Mouse (Mus musculus) NIH3T3 (cell line): ENCODE measurements at regions not wholly inside any gene's neighbourhood (a gene's known extent, or its start where the extent isn't known, plus 50 kb on each side); places are given as distances from the start of the nearest gene placed in this dataset.

Experiments used
- DNase-seq: peaks from one replicate; pipeline ENCODE4 v3.0.0-alpha.2; 2012; ENCODE audit warnings: low read depth

DNA sequence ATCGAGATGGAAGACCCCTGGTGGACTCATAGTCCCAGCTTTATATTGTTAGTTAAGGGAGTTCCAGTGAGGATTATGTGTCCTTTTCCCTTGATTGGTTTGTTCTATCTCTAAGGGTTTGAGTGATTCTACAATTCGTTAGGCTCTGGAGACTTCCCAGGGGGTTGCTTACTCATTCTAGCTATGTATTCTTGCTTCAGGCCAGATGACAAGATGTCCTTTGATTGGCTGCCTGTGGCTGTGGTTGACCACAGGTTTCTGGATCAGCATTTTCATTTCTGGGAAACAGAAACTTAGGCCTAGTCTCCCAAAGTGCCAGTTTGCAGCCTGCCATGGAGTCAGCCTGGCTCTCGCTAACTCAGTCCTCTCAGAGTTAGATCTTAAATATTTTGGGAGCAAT is 119.3 kb upstream of the H2al1n start:
- peak; percentile 86 for DNase-seq

DNA sequence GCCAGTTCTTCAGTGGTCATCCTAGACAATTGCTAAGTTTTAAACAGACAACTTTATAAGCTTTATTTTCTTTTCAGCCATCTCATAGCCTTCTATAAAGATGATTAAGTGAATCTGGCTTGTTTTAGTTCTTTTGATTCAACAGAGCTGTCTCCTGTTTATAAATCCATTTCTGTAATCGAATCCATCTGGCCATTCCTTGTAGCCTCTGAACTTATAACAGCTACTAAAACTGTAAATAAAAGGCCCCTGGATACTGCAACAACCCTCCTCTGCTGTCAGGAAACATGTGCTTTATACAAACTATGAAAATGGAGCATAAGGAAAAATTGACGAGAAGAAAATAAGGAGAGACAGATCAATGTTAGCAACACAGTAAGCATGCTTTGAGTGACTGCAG is 77.4 kb upstream of the H2al1n start:
- peak; percentile 14 for DNase-seq

DNA sequence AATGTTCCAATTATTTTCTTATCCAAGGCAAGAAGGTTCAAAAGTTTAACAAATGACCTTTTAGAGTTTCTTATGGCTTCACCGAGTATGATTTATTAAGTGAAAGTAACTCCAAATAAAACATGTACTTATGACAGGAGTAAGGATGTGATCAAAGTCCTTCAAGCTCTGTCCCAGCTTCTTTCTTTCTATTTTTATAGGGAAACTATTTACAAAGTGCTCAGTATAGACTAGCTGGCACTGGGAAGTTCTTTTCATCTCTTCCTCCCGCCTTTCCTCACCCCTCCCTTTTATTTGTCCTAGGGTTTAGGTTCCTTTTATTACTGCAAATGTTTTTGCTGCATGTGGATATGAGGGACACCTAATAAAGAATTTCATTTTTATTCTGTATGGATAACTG is 76.3 kb upstream of the H2al1n start:
- no peak for DNase-seq

DNA sequence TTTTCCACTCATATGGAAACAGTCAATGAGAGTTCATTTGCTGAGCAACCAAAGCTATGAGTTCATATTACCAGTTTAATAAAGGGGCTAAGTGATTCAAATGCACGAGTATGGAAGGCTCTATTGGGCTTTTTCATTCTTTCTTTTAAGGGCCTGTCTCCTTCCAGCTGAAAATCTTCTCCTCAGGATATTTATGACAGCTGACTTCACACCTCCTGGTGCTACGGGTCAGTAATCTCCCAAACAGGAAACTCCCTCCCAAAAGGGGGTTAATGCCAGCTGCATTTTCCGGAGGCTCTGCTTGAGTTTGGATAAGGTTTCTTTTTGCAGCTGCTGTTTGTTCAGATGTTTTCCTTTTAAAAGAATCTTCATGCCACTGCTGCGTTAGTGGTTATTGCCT is 72.5 kb upstream of the H2al1n start:
- no peak for DNase-seq
